Mouse (Mus musculus) liver, embryonic 14.5 days (tissue): ENCODE results near the gene Cd36. TPM values are rescaled to one million over a fixed set of nuclear protein-coding genes. Genes with fewer than 3 reads are reported as not detected.
"Not testable (repeated sequence)": the region's sequence is repeated elsewhere in the genome, so short reads cannot be mapped to it uniquely, and the experiment has no call there.

Experiments used
- ATAC-seq: fragments of 200-750 bp; cut with Nextera tagmentation; 2 replicates; pipeline ENCODE4 v1.8.0; 2017; ENCODE audit warnings: moderate number of reproducible peaks, mild to moderate bottlenecking, moderate library complexity; ENCODE audit not compliant: insufficient read depth
- DNase-seq, 3 experiments: peaks; one replicate each; pipeline ENCODE4 v3.0.0-alpha.2; 2012 to 2013; ENCODE audit warnings: low read depth in 3 of 3, low spot score in 3 of 3
- H3K27ac ChIP-seq: fragments of 300-500 bp; sonication (generic); 2 replicates; pipeline ENCODE4 v1.5.1; 2014; ENCODE audit warnings: moderate library complexity, mild to moderate bottlenecking, control low read depth, inconsistent platforms
- H3K27me3 ChIP-seq: fragments of 300-500 bp; sonication (generic); 2 replicates; pipeline ENCODE4 v1.6.1; 2014; ENCODE audit warnings: mild to moderate bottlenecking, low read length, moderate library complexity; ENCODE audit not compliant: control insufficient read depth, insufficient read depth
- H3K36me3 ChIP-seq: fragments of 300-500 bp; sonication (generic); replicated peaks from 2 replicates; pipeline ENCODE4 v1.6.1; 2014; ENCODE audit warnings: low read depth; ENCODE audit not compliant: control insufficient read depth, insufficient read depth
- H3K4me1 ChIP-seq, 2 experiments: fragments of 200-500 bp in 1 of 2; fragments of 300-500 bp in 1 of 2; sonication (generic) in 1 of 2; replicated peaks; 2 replicates each; pipeline ENCODE4 v1.6.1; 2012 to 2014; ENCODE audit warnings: antibody characterized with exemption in 1 of 2, inconsistent platforms in 1 of 2, low read length in 1 of 2; ENCODE audit not compliant: control insufficient read depth in 2 of 2, insufficient read depth in 2 of 2
- H3K4me2 ChIP-seq: fragments of 300-500 bp; sonication (generic); 2 replicates; pipeline ENCODE4 v1.6.1; 2014; ENCODE audit warnings: low read depth, mild to moderate bottlenecking, control low read depth, moderate library complexity
- H3K4me3 ChIP-seq, 2 experiments: fragments of 200-500 bp in 1 of 2; fragments of 300-500 bp in 1 of 2; sonication (generic) in 1 of 2; 2 replicates each; pipeline ENCODE4 v1.5.1; 2012 to 2014; ENCODE audit warnings: low read depth in 2 of 2, low read length in 2 of 2, mild to moderate bottlenecking in 2 of 2, control low read depth in 1 of 2, inconsistent platforms in 1 of 2, moderate library complexity in 1 of 2; ENCODE audit not compliant: insufficient read depth in 1 of 2
- H3K9ac ChIP-seq: fragments of 300-500 bp; sonication (generic); replicated peaks from 2 replicates; pipeline ENCODE4 v1.6.1; 2014; ENCODE audit warnings: mild to moderate bottlenecking, control low read depth, moderate library complexity
- H3K9me3 ChIP-seq: fragments of 300-500 bp; sonication (generic); 2 replicates; pipeline ENCODE4 v1.6.1; 2016; ENCODE audit warnings: low read length, mixed read lengths; ENCODE audit not compliant: control insufficient read depth
- CTCF ChIP-seq: IDR thresholded peaks from 2 replicates; pipeline ENCODE4 v1.5.1; 2016; ENCODE audit warnings: antibody characterized with exemption, low read depth, control low read depth
- EP300 ChIP-seq: IDR thresholded peaks from 2 replicates; pipeline ENCODE4 v1.6.1; 2016; ENCODE audit warnings: antibody characterized with exemption, low read depth
- WGBS: fragments of 180-500 bp; shearing (Covaris S2); extraction: QIAGEN DNeasy Blood & Tissue Kit; methylation state at CpG from one replicate; pipeline ENCODE4 v1.1.7; 2014; ENCODE audit not compliant: insufficient replicate concordance; 5-methylcytosine and 5-hydroxymethylcytosine counted together
- polyA plus RNA-seq, 2 experiments: library from polyadenylated mRNA; depleted of rRNA in 1 of 2; stranded (reverse) in 1 of 2; unstranded in 1 of 2; fragments of >200 nt; fragmentation: Nextera tagmentation in 1 of 2; extraction: Ambion mirVana in 1 of 2; gene quantifications; 2 replicates each; pipeline versions ENCODE4 v1.2.1 to v1.2.3; 2012 to 2014

The Cd36 gene
- polyA plus RNA-seq, 2 experiments = 9.3 to 25.9 TPM

DNA sequence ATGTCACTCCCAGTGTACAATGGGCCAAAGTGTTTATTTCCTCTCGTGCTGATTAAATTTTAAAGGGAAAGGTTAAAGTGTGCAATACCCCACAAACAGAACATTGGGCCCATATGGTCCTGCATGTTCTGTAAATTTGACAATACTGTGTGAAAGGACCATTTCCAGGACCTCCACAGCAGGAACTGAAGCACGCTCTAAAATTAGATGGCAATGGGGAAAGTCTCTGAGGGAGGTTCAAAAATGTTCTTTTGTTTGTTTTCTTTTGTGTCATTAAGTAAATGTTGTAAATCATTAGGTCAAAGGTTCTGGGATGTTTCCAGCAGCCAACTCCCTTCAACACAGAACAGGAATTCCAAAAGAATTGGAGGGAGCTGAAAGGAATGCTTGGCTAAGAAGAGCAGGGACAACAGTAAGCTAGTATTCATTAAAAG, 35.5 kb upstream of the Cd36 start:
- DNase-seq (no peak), ATAC-seq (peak; percentile 13; the same call in 1 of the 2 replicates)
- Histone ChIP-seq H3K4me3 (no peak overlapping the region), H3K4me1 (0 out of 4 replicates have a peak, but pooled peaks cover 0 to 3% of the 10 kb centered on the region in 2 experiments), H3K4me2 (no peak overlapping the region), H3K36me3 (no peaks in the 10 kb centered on the region), H3K27ac (no peak overlapping the region), H3K27me3 (no peaks in the 10 kb centered on the region), H3K9me3 (no peaks in the 10 kb centered on the region), H3K9ac (no peak overlapping the region)
- 39% methylated on average over 2 of the region's 2 CpGs for WGBS
- TF ChIP-seq EP300 = no peak
- TF ChIP-seq CTCF = no peak

DNA sequence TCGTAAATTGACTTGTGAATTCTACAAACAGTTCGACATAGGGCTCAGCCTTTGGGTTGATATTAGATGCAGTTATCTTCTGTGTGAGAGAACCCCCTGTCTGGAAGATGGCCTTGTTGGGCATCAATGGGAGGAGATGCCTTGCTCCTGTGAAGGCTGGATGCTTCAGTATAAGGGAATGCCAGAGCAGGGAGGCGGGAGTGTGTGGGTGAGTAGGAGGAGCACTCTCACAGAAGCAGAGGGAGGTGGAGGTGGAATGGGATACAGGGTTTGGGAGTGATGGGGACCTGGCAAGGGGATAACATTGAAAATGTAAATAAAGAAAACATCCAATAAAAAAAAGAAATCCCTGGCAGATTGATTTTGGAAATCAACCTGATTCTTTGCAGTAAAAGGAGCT, 35.0 kb upstream of the Cd36 start:
- DNase-seq (no peak), ATAC-seq (no peak)
- Histone ChIP-seq H3K9ac (no peak overlapping the region), H3K4me3 (no peak overlapping the region), H3K36me3 (no peaks in the 10 kb centered on the region), H3K9me3 (no peaks in the 10 kb centered on the region), H3K4me2 (no peak overlapping the region), H3K27me3 (no peaks in the 10 kb centered on the region), H3K4me1 (0 out of 4 replicates have a peak, but pooled peaks cover 0 to 3% of the 10 kb centered on the region in 2 experiments), H3K27ac (no peak overlapping the region)
- TF ChIP-seq EP300 = no peak
- TF ChIP-seq CTCF = no peak
- WGBS = 62% methylated on average over 3 of the region's 3 CpGs

DNA sequence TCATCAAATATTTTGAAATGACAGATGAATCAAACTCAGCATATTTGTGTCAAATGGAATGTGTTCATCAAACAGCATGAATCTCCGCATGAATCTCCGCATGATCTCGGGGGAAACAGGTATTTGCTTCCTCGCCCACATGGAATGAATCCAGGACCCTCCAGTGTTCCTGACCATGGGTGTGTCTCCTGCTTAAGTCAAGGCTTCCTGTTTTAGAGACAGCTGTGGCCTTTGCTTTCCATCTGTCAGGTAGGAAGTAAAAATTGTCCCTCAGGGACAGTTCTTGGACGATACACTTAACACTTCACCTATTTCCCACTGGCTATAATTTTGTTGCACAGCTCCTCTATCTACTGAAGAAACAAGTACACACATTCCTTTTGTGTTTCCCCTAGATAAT, 30.4 kb upstream of the Cd36 start:
- no peaks in the 10 kb centered on the region for H3K4me1 ChIP-seq
- no peak overlapping the region for H3K27ac ChIP-seq
- H3K4me3 ChIP-seq = no peak overlapping the region
- H3K4me2 ChIP-seq = no peak overlapping the region
- no peaks in the 10 kb centered on the region for H3K9me3 ChIP-seq
- ATAC-seq (no peak), DNase-seq (no peak)
- no peak for TF ChIP-seq EP300
- no peaks in the 10 kb centered on the region for H3K27me3 ChIP-seq
- H3K36me3 ChIP-seq = no peaks in the 10 kb centered on the region
- no peak overlapping the region for H3K9ac ChIP-seq
- 67% methylated on average over 5 of the region's 5 CpGs for WGBS

DNA sequence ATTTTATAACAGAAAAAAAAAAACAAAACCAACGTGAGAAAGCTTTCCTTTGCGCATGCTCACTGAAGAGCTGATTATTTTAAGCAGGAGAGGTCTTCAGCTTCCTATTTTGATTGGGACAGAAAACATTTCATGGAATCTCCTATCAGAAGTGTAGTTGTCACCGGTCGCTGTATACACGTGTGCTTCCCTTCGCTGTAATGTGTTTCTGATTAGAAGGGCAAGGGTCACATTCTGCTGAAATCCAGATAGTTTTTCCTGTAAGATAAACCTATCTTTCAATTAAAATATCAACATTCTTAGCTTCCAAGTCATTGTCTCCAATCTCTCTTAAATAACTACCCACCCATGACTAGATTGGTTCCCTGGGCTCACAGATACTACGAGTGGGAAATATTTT, 16.2 kb upstream of the Cd36 start:
- no peaks in the 10 kb centered on the region for H3K4me1 ChIP-seq
- DNase-seq (no peak), ATAC-seq (no peak)
- H3K27ac ChIP-seq = no peak overlapping the region
- H3K4me3 ChIP-seq = no peak overlapping the region
- TF ChIP-seq CTCF (no peak), EP300 (no peak)
- no peaks in the 10 kb centered on the region for H3K36me3 ChIP-seq
- H3K4me2 ChIP-seq = no peak overlapping the region
- no peak overlapping the region for H3K9ac ChIP-seq
- 55% methylated on average over 7 of the region's 7 CpGs for WGBS
- H3K9me3 ChIP-seq = no peaks in the 10 kb centered on the region
- no peaks in the 10 kb centered on the region for H3K27me3 ChIP-seq

DNA sequence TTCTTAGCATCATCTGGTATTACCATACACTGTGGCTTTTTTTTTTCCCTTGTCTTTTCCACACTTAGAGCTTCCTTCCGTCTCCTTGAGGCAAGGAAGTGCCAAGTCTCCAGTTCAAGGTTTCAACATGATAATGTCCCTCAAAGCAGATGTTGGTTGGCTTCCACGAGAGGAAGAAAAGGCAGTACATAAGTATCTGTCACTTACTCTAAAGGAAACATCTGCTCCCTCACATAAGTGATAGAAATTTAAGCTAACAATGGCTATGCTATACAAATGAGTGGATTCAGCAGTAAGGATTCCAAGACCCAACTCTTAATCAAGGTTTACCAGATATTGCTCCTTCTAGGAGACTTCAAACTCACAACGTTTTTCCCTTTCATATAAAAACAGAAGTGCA, 10.3 kb upstream of the Cd36 start:
- no peak overlapping the region for H3K9ac ChIP-seq
- H3K27me3 ChIP-seq = no peaks in the 10 kb centered on the region
- H3K9me3 ChIP-seq = no peaks in the 10 kb centered on the region
- DNase-seq (no peak), ATAC-seq (peak; percentile 33; the same call in 1 of the 2 replicates)
- H3K27ac ChIP-seq = no peak overlapping the region
- H3K36me3 ChIP-seq = no peaks in the 10 kb centered on the region
- H3K4me2 ChIP-seq = no peak overlapping the region
- TF ChIP-seq CTCF (no peak), EP300 (no peak)
- WGBS = 23% methylated on average over 3 of the region's 3 CpGs
- H3K4me1 ChIP-seq = no peaks in the 10 kb centered on the region
- H3K4me3 ChIP-seq = no peak overlapping the region

DNA sequence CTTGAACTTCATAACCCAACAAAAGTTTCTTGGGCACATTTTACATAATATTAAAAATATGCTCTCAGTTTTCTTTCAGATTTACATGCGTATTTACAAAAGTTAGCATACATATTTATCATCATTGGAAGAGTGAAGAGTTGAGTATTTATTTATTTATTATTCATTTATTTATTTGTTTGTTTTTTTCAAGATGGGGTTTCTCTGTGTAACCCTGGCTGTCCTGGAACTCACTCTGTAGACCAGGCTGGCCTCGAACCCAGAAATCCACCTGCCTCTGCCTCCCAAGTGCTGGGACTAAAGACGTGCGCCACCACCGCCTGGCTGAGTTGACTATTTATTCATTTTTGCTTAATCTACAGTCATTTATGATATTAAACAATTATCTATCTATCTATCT, 9.0 kb upstream of the Cd36 start:
- WGBS = 78% methylated on average over 5 of the region's 5 CpGs
- H3K9ac ChIP-seq, H3K4me1 ChIP-seq, H3K4me3 ChIP-seq, ATAC-seq, H3K27me3 ChIP-seq, H3K36me3 ChIP-seq, H3K4me2 ChIP-seq, H3K27ac ChIP-seq, H3K9me3 ChIP-seq: not testable (repeated sequence)
- peak in 1 of 3 experiments; percentile 16 for DNase-seq
